Mouse (Mus musculus) E14TG2a.4 (cell line): ENCODE measurements at regions not wholly inside any gene's neighbourhood (a gene's known extent, or its start where the extent isn't known, plus 50 kb on each side); places are given as distances from the start of the nearest gene placed in this dataset.

Source experiments
- CTCF ChIP-seq: conservative IDR thresholded peaks from 2 replicates; pipeline ENCODE4 v1.5.1; 2014; ENCODE audit warnings: low read length
- POU5F1 ChIP-seq: IDR thresholded peaks from 2 replicates; pipeline ENCODE4 v1.6.1; 2014; ENCODE audit warnings: low read length, borderline replicate concordance

GRCm38 (mm10) chr4:35375791-35376190, 149.8 kb upstream of the C9orf72 start:
- no peak for TF ChIP-seq CTCF
- no peak for TF ChIP-seq POU5F1
